Mouse (Mus musculus) cerebellum, postnatal 4 days (tissue): ENCODE results near the gene Krtap5-1.
"Not testable (repeated sequence)": the region's sequence is repeated elsewhere in the genome, so short reads cannot be mapped to it uniquely, and the experiment has no call there.

Experiments
- DNase-seq, 2 experiments: peaks; one replicate each; pipeline ENCODE4 v3.0.0; 2022; ENCODE audit warnings: low spot score in 2 of 2, mixed read lengths in 1 of 2

Krtap5-1 gene

GRCm38 (mm10) chr7:142296108-142296507 is 810 bp downstream of the Krtap5-1 start:
- DNase-seq = not testable (repeated sequence)

GRCm38 (mm10) chr7:142295418-142295817 is 1.5 kb downstream of the Krtap5-1 start:
- DNase-seq = no peak

GRCm38 (mm10) chr7:142293851-142294250 is 3.1 kb downstream of the Krtap5-1 start:
- DNase-seq = peak in 1 of 2 experiments; percentile 22

DNA sequence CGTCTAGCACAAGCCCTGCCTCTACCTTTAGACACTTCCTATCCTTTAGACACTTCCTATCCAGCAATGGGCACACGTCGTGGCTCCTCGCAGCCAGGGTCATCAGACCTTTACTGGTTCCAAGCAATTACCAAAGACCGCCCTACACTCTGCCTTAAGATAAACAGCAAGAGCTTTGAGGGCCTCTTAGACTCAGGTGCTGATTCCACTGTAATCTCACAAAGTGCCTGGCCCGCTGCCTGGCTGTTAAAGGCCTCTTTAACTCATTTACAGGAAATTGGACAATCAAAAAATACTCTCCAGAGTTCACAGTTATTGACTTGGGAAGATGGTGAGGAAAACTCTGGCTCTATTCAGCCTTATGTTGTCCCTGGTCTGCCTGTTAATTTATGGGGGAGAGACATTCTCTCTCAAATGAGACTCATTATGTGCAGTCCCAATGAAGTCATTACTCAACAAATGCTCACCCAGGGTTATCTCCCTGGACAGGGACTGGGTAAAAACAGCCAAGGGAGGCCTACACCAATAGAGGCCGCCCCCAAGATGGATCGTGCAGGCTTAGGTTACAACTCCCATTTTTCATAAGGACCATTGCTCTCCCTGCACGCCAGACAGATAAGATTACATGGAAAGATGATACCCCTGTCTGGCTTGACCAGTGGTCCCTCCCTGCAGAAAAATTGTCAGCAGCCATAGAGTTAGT is 10.9 kb downstream of the Krtap5-1 start:
- not testable (repeated sequence) for DNase-seq

- DNase-seq = peak in 1 of 2 experiments; percentile 34
Measured at GRCm38 (mm10) chr7:142285130-142285835, 11.6 kb downstream of the Krtap5-1 start.

DNA sequence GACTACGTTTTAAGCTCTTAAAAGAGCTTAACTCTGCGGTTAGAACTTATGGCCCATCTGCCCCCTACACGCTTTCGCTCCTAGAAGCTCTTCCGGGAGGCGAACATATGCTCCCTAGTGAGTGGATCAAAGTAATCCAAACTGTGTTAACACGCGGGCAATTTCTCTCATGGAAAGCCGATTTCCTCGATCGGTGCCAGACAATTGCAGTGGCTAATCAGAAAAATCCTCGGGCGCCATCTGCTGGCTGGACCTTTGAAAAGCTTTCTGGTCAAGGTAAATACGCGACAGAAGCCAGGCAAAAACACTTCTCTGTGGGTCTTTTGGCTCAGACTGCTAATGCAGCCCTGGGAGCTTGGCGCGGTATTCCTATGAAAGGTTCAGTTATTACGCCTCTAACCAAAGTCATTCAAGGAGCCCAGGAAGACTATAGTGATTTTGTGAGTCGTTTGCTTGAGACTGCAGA is 12.3 kb downstream of the Krtap5-1 start:
- peak; percentile 90 to 96 for DNase-seq

- peak in 1 of 2 experiments; percentile 45 for DNase-seq
Measured at GRCm38 (mm10) chr7:142284023-142284591, 12.8 kb downstream of the Krtap5-1 start.

- not testable (repeated sequence) for DNase-seq
Measured at GRCm38 (mm10) chr7:142282847-142283246, 14.1 kb downstream of the Krtap5-1 start.

GRCm38 (mm10) chr7:142279291-142279690 is 17.6 kb downstream of the Krtap5-1 start:
- not testable (repeated sequence) for DNase-seq

- peak; percentile 46 to 72 for DNase-seq
Measured at GRCm38 (mm10) chr7:142278183-142278582, 18.7 kb downstream of the Krtap5-1 start.

GRCm38 (mm10) chr7:142274263-142274662 is 22.7 kb downstream of the Krtap5-1 start, which contains the start of gene Gm4559:
Gm4559 (minus strand) TSS chr7:142274363.
- not testable (repeated sequence) for DNase-seq

DNA sequence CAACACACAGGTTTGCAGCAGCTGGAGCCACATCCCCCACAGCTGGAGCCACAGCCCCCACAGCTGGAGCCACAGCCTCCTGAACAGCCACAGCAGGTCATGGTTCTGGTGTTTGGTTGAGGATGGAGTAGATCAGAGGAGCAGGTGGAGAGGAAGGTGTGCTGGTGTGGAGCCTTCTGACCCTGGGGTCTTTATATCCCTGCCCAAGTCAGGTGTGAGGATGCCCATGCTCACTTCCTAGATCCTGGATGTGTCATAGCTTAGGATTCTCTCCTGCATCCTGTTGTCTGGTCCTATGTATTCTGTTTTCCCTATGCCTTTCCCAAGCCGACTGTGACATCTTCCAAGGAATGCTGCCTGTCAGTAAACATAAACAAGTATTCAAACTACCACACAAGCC is 38.7 kb downstream of the Krtap5-1 start, which contains the start of gene Gm2431:
TSS of gene Gm2431 (minus strand) at position 101 of the 400 bp plus-strand sequence.
- DNase-seq = not testable (repeated sequence)

- DNase-seq = peak; percentile 23 to 48
Measured at GRCm38 (mm10) chr7:142255517-142255916, 41.4 kb downstream of the Krtap5-1 start.

- DNase-seq = peak in 1 of 2 experiments; percentile 46
Measured at GRCm38 (mm10) chr7:142249824-142250223, 47.1 kb downstream of the Krtap5-1 start.
